Mouse (Mus musculus): ENCODE measurements around the gene Mefv.
"Not testable (repeated sequence)": the region's sequence is repeated elsewhere in the genome, so short reads cannot be mapped to it uniquely, and the experiment has no call there.

Mefv gene

GRCm38 (mm10) chr16:3717980-3718379 is at the start of gene Mefv:
Gene Mefv (minus strand): TSS chr16:3718097.
- DNase-seq, result no peak

DNA sequence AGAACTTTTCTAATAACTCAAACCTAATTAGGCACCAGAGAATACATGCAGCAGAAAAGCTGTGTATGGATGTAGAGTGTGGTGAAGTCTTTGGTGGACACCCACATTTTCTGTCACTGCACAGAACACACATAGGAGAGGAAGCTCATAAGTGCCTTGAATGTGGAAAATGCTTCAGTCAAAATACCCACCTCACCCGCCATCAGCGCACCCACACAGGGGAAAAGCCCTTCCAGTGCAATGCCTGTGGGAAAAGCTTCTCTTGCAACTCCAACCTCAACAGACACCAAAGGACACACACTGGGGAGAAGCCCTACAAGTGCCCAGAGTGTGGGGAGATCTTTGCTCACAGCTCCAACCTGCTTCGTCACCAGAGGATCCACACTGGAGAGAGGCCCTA is 31.1 kb upstream of the Mefv start:
- no peak for DNase-seq

DNA sequence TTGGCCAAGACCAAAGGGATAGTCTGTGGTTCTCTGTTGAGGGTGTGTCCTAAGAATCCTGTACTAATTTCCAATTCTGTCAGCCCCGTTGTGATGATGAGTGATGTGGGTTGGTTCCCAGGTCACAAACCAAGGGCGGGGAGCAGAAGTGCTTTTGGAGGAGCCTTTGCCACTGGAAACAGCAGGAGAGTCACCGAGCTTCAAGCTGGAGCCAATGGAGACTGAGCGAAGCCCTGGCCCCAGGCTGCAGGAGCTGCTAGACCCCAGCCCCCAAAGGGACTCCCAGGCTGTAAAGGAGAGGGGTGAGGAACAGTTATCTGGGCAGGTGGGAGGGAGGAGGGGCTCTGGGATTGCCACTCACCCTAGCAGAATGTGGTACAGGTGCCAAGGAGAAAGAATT is 27.8 kb upstream of the Mefv start:
- no peak for DNase-seq

- DNase-seq, result peak in 1 of 2 experiments; percentile 21
Observed at GRCm38 (mm10) chr16:3744186-3744700, 26.3 kb upstream of the Mefv start.

DNA sequence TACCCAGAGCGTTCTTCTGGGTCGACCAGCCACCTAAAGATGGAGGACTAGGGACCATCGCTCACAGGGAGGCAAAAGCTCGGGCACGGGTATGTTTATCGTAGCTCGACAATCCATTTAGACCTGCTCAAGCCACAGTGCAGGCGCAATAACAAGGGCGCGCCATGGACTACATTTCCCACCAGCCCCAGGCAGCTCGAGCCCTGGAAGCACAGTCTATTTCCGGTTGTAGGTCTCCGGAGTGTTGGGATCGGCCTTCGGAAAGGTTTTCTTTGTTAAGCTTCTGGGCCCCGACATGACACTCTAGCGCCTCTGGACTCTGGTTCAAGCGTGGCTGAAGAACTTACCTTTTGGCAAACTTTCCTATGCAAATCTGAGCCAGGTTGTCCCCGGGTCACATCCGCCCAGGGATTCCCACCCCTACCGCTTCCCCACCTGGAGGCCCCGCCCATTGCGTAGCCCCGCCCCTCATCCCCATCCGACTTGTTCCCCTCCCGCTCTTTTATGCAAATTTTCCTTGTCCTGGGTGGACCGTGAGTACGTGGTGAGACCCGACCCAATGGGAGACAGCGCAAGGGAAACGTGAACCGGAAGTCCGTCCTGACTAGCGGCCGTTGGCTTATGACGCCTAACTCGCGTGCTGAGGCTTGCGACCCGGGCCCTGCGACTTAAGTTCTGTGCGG is 25.7 kb upstream of the Mefv start, which contains the start of gene Zfp263:
TSS of gene Zfp263 (plus strand) at position 591 of the 683 bp plus-strand sequence.
- peak; percentile 94 to 96 for DNase-seq

- DNase-seq, result no peak
Observed at GRCm38 (mm10) chr16:3742466-3742865, 24.6 kb upstream of the Mefv start.

DNA sequence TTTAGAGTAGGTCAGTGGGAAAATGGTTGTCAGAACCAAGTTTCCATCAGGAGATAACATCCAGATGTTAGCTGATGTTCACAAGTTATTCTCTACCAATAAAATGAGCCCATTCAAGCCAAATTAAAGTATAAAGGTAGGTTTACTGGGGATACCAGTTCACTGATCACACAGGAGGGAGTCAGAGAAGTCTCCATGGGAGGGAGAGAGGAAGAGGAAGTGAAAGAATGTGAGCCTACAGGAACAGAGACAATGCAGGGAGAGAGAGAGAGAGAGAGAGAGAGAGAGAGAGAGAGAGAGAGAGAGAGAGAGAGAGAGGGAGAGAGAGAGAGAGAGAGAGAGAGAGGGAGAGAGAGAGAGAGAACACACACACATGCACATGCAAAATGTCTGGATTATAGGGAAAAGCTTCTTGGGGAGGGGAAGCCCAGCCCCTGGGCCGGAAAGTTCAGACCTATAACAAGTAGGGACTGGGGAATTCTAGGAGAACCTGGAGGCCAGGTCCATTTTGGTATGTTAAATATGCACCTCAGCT is 15.4 kb upstream of the Mefv start:
- no peak for DNase-seq

- DNase-seq, result peak in 1 of 2 experiments; percentile 2
Observed at GRCm38 (mm10) chr16:3732612-3733011, 14.7 kb upstream of the Mefv start.

- DNase-seq, result no peak
Observed at GRCm38 (mm10) chr16:3727980-3728720, 10.3 kb upstream of the Mefv start.

DNA sequence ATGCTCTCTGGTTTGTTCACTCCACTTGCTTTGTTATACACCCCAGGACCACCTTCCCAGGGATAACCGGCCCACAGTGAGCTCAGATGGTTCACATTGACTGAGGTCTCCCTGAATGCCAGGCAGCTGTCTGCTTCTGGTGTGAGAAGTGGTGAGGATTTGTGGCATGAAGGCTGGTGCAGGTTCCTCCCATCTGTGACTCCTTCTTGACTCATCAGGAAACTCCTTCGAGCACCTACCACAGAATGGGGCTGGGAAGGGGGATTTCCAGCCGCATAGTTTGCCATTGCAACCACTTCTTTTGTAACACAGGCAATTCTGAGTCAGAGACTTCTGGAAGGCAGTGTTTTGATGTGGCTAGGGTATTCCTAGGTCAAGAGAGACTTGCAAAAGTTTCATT is 5.3 kb upstream of the Mefv start:
- DNase-seq, result peak; percentile 6 to 18

- no peak for DNase-seq
Observed at GRCm38 (mm10) chr16:3714731-3715130, 3.2 kb downstream of the Mefv start.

DNA sequence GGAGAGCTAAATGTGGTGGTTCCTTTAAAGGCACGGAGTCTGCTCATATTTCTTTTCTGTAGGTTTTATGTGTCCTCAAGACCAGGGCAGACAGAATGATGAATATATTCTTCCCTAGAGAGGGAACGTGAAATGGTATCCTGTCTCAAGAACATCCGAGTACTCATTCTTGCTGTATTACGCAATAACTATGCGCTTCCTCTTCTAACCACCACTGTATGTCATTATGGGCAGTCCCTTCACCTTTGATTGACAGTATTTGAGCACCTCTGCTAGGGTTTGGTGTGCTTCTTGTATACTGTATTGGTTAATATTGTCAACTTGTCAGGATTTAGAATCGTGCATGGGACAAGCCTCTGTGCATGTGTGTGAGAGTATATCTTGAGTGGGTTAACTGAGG is 11.2 kb downstream of the Mefv start:
- no peak for DNase-seq

DNA sequence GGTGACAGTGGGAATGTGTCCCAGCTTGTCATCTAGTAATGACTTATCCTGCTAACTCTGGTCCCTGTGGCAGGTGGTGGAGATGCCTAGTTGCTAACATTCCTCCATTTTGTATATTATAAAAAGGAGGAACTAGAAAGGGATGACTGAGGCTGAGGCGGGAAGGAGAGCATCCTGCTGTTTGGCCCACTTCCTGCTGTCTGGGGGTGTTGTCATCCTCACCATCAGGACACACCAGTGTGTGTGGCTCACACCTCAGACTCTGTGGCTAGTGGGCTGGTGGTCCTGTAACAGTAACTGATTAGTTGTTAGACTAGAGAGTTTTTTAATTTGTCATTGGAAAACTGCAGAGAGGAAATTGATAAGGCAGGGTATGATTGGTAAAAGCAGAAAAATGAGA is 17.0 kb downstream of the Mefv start:
- no peak for DNase-seq

DNA sequence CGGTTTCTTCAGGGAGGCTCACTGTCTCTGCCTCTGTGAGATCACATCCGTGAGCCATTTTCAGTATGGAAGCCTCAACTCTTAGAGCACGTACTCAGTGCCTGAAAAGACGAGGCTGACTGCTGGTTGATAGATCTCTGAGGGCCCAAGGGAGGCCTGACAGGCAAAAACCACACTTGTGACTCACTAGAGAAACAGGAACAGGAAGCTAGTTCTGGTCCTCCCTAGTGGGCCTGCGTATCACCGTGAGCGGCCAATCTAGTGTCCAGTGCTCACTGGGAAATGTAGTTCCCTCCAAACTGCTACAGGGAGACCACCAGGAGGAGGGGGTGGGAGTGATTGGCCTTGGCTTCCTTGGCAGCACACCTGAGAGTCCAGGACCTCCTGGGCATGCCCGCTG is 18.6 kb downstream of the Mefv start:
- DNase-seq, result peak; percentile 13 to 19

GRCm38 (mm10) chr16:3689608-3690007 is 28.3 kb downstream of the Mefv start:
- DNase-seq, result not testable (repeated sequence)
